Mouse (Mus musculus): ENCODE measurements at regions not wholly inside any gene's neighbourhood (a gene's known extent, or its start where the extent isn't known, plus 50 kb on each side); places are given as distances from the start of the nearest gene placed in this dataset.

GRCm38 (mm10) chr3:65443701-65444100 is 51.3 kb upstream of the Ssr3 start:
- TF ChIP-seq CTCF (IDR thresholded peaks at IDR 0.05) (no peak), EP300 (IDR thresholded peaks at IDR 0.05) (no peak)

All from lung, postnatal 0 days (tissue).